Mouse (Mus musculus) testis, adult 2 months (tissue): ENCODE measurements around the gene Alkbh2.
A peak's percentile ranks its signal among the peaks of the same experiment; 100 is the strongest.

Source experiments
- CTCF ChIP-seq: fragments of 200-500 bp; IDR thresholded peaks from 2 replicates; pipeline ENCODE4 v1.5.1; 2012; ENCODE audit warnings: low read depth, mild to moderate bottlenecking, inconsistent platforms, low read length, moderate library complexity; ENCODE audit not compliant: control insufficient read depth, insufficient read depth, insufficient replicate concordance
- POLR2A ChIP-seq: fragments of 200-500 bp; IDR thresholded peaks from 2 replicates; pipeline ENCODE4 v1.6.1; 2012; ENCODE audit warnings: low read depth, mild to moderate bottlenecking, inconsistent platforms, low read length, moderate library complexity; ENCODE audit not compliant: control insufficient read depth

DNA sequence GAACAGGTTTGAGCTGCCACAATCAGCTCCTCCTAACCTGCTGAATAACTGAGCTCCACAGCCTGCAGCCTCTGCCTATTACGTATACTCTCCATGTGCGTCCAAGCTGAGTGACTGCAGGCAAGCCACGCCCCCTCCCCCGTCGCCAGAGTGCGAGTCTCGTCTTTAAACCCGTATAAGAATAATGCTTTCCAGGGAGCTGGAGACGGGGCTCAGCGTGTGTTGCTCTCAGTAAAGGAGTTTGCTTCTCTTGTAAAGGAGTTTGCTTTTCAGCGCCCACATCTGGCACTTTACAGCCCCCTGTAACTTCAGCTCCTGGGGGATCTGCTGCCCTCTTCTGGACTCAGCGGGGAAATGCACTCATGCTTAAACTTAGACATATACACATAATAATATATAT is 25.5 kb upstream of the Alkbh2 start:
- peak; percentile 50; the same call in 1 of the 2 replicates for TF ChIP-seq CTCF
- no peak for TF ChIP-seq POLR2A
